Mouse (Mus musculus) spleen, adult 2 months (tissue): Measurements from ENCODE around the gene Gpr39. TPM values are rescaled to one million over a fixed set of nuclear protein-coding genes. Genes with fewer than 3 reads are reported as not detected.

ENCODE experiments used
- DNase-seq, 2 experiments: peaks; one replicate each; pipeline versions ENCODE4 v3.0.0 to v3.0.0-alpha.2; 2012 to 2021; ENCODE audit warnings: low spot score in 2 of 2, low read depth in 1 of 2
- H3K27ac ChIP-seq: fragments of 200-500 bp; 2 replicates; pipeline ENCODE4 v1.5.1; 2012; ENCODE audit warnings: low read length, inconsistent platforms; ENCODE audit not compliant: insufficient read depth
- H3K27me3 ChIP-seq: fragments of 200-500 bp; 2 replicates; pipeline ENCODE4 v1.6.1; 2012; ENCODE audit warnings: mild to moderate bottlenecking, moderate library complexity, low read length, inconsistent platforms; ENCODE audit not compliant: control insufficient read depth, insufficient read depth
- H3K36me3 ChIP-seq: fragments of 200-500 bp; 2 replicates; pipeline ENCODE4 v1.6.1; 2012; ENCODE audit warnings: mild to moderate bottlenecking, low read length, inconsistent platforms; ENCODE audit not compliant: control insufficient read depth, insufficient read depth
- H3K4me1 ChIP-seq: fragments of 200-500 bp; 2 replicates; pipeline ENCODE4 v1.6.1; 2011; ENCODE audit warnings: inconsistent platforms; ENCODE audit not compliant: control insufficient read depth, insufficient read depth, insufficient read length
- H3K4me3 ChIP-seq: fragments of 200-500 bp; 2 replicates; pipeline ENCODE4 v1.5.1; 2011; ENCODE audit warnings: mild to moderate bottlenecking, inconsistent platforms; ENCODE audit not compliant: insufficient read depth, insufficient read length; ENCODE audit errors: extremely low read depth
- CTCF ChIP-seq: fragments of 200-500 bp; IDR thresholded peaks from 2 replicates; pipeline ENCODE4 v1.5.1; 2011; ENCODE audit warnings: mild to moderate bottlenecking, inconsistent platforms; ENCODE audit not compliant: insufficient read depth, insufficient read length, insufficient replicate concordance; ENCODE audit errors: extremely low read depth
- POLR2A ChIP-seq: fragments of 200-500 bp; IDR thresholded peaks from 2 replicates; pipeline ENCODE4 v1.6.1; 2011; ENCODE audit warnings: low read depth, low read length, inconsistent platforms
- WGBS: fragments of 180-500 bp; shearing (Covaris S2); methylation state at CpG from one replicate; pipeline ENCODE4 v1.1.7; 2018; 5-methylcytosine and 5-hydroxymethylcytosine counted together
- polyA plus RNA-seq: library from polyadenylated mRNA; depleted of rRNA; stranded (reverse); fragments of >200 nt; gene quantifications from 2 replicates; pipeline ENCODE4 v1.2.3, GENCODE M21; 2012

Gpr39 gene
- polyA plus RNA-seq, 1 experiment, result 0.29 TPM

DNA sequence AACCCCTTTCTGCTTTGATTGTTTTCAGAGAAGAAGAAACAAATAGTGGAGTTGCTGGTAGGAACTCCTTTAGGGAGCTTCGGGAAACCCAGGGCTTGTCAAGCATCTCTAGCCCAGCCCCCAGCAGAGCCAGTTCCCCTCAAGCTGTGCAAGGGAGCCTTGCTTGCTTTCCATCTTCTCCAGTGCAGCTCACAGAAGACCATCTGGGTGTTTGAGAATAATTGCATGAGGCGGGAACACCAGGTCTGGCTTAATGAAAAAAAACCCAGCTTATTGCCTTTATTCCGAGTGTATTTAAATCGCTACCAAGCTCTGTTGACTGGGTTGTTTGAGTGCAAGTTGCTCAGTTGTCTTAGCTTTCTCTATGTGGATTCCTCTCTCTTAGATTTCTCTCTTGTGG, 146.8 kb downstream of the Gpr39 start:
- 87% methylated on average over 4 of the region's 4 CpGs for WGBS
- no peaks in the 10 kb centered on the region for H3K4me1 ChIP-seq

DNA sequence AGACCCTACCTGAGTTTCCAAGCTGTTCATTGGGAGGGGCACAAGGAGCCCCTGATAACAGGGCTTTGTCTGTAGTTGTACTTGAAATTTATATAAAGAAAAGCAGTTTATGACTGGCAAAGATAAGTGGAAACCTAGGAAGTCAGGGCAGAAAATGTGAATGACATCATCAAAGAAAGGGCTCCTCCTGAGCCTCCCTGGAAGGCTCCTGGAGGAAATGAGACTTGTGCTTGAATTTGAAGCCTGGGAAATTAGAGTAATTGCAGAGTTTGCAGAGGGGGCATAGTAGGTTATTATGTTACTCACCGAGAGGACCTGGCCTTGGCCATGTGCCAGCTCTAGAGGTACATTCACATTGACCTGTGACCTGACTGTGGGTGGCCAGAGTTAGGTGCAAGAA, 160.7 kb downstream of the Gpr39 start:
- Histone ChIP-seq H3K27me3 (no peaks in the 10 kb centered on the region), H3K36me3 (no peaks in the 10 kb centered on the region), H3K27ac (no peak overlapping the region), H3K4me3 (no peak overlapping the region), H3K4me1 (no peaks in the 10 kb centered on the region)
- TF ChIP-seq POLR2A (no peak), CTCF (no peak)
- 75% methylated on average over 1 of the region's 1 CpGs for WGBS
- DNase-seq, result no peak

More for the DNA sequence above, 146.8 kb downstream of the Gpr39 start:
- no peak overlapping the region for H3K27ac ChIP-seq
- H3K27me3 ChIP-seq, result no peaks in the 10 kb centered on the region
- DNase-seq, result no peak
- TF ChIP-seq CTCF (no peak), POLR2A (no peak)
- no peak overlapping the region for H3K4me3 ChIP-seq
- no peaks in the 10 kb centered on the region for H3K36me3 ChIP-seq

DNA sequence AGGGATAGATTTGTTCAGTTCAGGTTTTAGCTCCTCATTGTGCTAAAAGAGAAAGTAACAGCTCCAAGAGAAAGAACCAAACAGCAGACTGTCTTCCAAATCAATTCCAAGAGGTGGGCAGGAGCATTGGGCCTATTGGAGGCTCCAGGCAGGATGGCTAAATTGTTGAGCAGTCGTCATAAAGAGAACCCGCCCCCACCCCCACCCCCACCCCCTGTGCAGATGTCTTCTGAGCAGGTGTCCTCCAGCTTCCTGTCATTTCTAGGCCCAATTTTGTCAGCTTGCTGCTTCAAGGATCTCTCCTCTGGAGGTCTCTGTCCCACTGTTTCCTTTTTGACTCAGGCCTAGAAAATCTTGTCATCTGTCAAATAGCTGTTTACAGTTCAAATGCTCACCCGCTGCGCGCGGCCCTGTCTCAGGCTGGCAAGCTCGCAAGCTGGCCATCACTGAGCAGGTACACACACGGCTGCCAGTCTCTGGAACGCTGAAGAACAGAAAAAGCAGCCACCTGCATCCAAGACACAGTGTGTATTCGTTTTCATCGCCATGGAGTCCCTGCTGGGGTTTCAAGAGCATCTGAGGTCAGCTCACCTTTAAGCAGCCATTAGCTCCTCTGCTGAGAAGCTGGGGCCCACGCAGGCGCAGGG, 163.1 kb downstream of the Gpr39 start:
- 80% methylated on average over 13 of the region's 13 CpGs for WGBS
- TF ChIP-seq POLR2A (no peak), CTCF (no peak)
- DNase-seq, result no peak
- Histone ChIP-seq H3K4me3 (no peak overlapping the region), H3K27me3 (no peaks in the 10 kb centered on the region), H3K4me1 (no peaks in the 10 kb centered on the region), H3K27ac (no peak overlapping the region), H3K36me3 (no peaks in the 10 kb centered on the region)

DNA sequence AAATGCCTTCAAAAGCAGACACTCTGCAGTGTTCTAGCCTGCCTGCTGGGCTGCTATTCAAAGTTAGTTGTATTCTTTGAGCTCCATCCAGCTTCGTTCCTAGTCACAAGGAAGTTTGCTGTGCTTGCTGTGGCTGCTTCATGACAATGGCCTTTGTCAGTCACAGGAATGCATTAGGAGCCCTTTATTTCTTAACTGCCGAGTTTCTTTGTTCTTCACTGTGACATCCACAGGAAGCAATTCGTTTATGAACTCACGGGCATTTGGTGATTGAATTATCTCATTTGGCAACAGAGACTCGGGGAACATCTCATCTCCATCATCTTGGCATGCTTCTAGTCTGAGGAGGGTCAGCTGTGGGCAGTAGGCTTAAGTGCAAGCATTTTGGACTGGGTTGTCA, 177.9 kb downstream of the Gpr39 start:
- Histone ChIP-seq H3K4me3 (no peak overlapping the region), H3K4me1 (no peaks in the 10 kb centered on the region), H3K36me3 (no peaks in the 10 kb centered on the region), H3K27ac (no peak overlapping the region), H3K27me3 (no peaks in the 10 kb centered on the region)
- TF ChIP-seq CTCF, result no peak
- no peak for TF ChIP-seq POLR2A
- 22% methylated on average over 5 of the region's 5 CpGs for WGBS
- no peak for DNase-seq

DNA sequence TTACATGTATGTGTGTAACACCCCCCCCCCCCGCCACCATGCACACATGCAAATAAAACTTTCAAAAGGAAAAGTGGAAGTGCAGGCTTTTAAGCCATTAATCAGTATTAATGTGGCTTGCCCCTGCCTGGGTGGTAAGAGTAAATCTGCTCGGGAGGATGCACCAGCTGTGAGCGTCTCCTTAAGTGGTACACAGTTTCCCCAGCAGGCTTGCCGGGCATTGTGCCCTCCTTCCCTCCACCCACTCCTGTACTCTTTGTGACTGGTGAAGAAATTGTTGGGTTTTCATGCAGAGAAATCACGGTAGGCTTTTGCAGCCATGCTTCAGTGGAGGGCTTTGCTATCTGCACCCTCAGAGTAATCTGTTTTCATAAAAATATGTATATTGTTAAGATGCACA, 181.8 kb downstream of the Gpr39 start:
- no peaks in the 10 kb centered on the region for H3K4me1 ChIP-seq
- no peak for DNase-seq
- H3K36me3 ChIP-seq, result no peaks in the 10 kb centered on the region
- no peaks in the 10 kb centered on the region for H3K27me3 ChIP-seq
- H3K4me3 ChIP-seq, result no peak overlapping the region
- H3K27ac ChIP-seq, result no peak overlapping the region
- WGBS, result 70% methylated on average over 5 of the region's 5 CpGs
- no peak for TF ChIP-seq POLR2A
- no peak for TF ChIP-seq CTCF

DNA sequence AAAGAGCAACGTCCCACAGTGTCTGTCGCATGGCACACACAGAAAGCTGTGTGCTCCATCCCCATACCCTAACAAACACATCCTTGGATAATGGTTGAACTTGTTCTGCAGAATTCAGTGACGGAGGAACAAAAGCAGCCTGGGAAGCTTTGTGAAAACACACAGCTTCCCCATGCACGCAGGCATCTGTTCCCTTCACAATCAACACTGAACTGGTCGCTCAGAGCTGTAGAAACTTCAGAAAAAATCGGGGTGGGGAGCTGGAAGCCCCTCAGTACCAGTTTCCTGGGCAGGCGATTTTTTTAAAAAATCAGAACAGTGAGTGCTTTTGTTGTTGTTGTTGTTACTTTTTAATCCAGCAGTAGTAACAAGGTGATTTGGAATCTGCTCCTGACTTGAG, 193.3 kb downstream of the Gpr39 start:
- TF ChIP-seq CTCF, result no peak
- no peak for TF ChIP-seq POLR2A
- no peak for DNase-seq
- Histone ChIP-seq H3K36me3 (no peaks in the 10 kb centered on the region), H3K4me3 (no peak overlapping the region), H3K27me3 (no peaks in the 10 kb centered on the region), H3K4me1 (no peaks in the 10 kb centered on the region), H3K27ac (no peak overlapping the region)
- 73% methylated on average over 7 of the region's 7 CpGs for WGBS

DNA sequence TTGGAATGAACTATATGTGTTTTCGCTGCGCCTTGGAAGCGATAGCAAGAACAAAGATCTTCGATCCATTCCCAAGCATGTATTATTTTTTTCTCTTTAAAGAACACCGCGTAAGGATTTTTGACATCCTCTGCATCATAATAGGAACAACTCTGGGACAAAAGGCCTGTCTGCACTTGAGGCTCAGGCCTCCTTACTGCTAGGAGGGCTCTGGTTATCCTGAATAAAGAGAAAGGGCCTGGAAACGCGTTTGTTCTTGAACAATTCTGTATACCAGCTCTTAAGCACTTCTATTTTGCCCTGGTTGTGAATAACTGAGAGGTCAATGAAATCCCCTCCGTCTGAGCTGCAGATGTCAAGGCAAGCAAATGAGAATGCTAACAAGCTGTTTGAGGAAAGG, 216.4 kb downstream of the Gpr39 start:
- H3K27me3 ChIP-seq, result no peaks in the 10 kb centered on the region
- H3K4me1 ChIP-seq, result no peaks in the 10 kb centered on the region
- WGBS, result 94% methylated on average over 9 of the region's 9 CpGs
- no peak overlapping the region for H3K27ac ChIP-seq
- DNase-seq, result no peak
- no peaks in the 10 kb centered on the region for H3K36me3 ChIP-seq
- TF ChIP-seq POLR2A (no peak), CTCF (no peak)
- no peak overlapping the region for H3K4me3 ChIP-seq
